Comparison of ENCODE assay signal across 20 mouse cellular contexts in genomic region chr17:26957872-26958271, GRCm38 (mm10).
"Had no signal": no experiment of that assay in that cellular context is flagged by ENCODE, and none has a peak within 500 bp of the region (broad histone marks: within the 10 kb centered on the region; RNA-seq: fewer than 3 reads in every experiment).

No protein-coding gene starts in this region.

- ATAC-seq: intestine, embryonic 15.5 days; midbrain, embryonic 15.5 days had no signal

- H3K27ac ChIP-seq: intestine, embryonic 15.5 days; kidney, embryonic 15.5 days; limb, embryonic 12.5 days; limb, embryonic 15.5 days; midbrain, embryonic 12.5 days; midbrain, embryonic 15.5 days; neural tube, embryonic 12.5 days; neural tube, embryonic 15.5 days had no signal

- H3K27me3 ChIP-seq: intestine, embryonic 15.5 days; kidney, embryonic 15.5 days; limb, embryonic 12.5 days; limb, embryonic 15.5 days; midbrain, embryonic 12.5 days; midbrain, embryonic 15.5 days; neural tube, embryonic 15.5 days had no signal

- H3K4me2 ChIP-seq: intestine, embryonic 15.5 days; kidney, embryonic 15.5 days; limb, embryonic 12.5 days; limb, embryonic 15.5 days; midbrain, embryonic 12.5 days; midbrain, embryonic 15.5 days; neural tube, embryonic 12.5 days; neural tube, embryonic 15.5 days had no signal

- H3K9me3 ChIP-seq: intestine, embryonic 15.5 days; kidney, embryonic 15.5 days; limb, embryonic 12.5 days; limb, embryonic 15.5 days; midbrain, embryonic 12.5 days; midbrain, embryonic 15.5 days; neural tube, embryonic 12.5 days; neural tube, embryonic 15.5 days had no signal

- H3K4me3 ChIP-seq: intestine, embryonic 15.5 days; kidney, embryonic 15.5 days; limb, embryonic 12.5 days; limb, embryonic 15.5 days; midbrain, embryonic 12.5 days; midbrain, embryonic 15.5 days; neural tube, embryonic 12.5 days; neural tube, embryonic 15.5 days had no signal

- H3K9ac ChIP-seq: intestine, embryonic 15.5 days; kidney, embryonic 15.5 days; limb, embryonic 12.5 days; limb, embryonic 15.5 days; midbrain, embryonic 12.5 days; midbrain, embryonic 15.5 days; neural tube, embryonic 12.5 days had no signal

- DNase-seq: kidney, adult 11 months; kidney, adult 8-10 months; kidney, postnatal 10 days; kidney, postnatal 36 days; left cerebral cortex, postnatal 4 days; lung, adult 2 months; lung, postnatal 14 days; lung, postnatal 4 days; right cerebral cortex, adult 18-20 months; right cerebral cortex, postnatal 14 days; thymus, adult 18-20 months; thymus, postnatal 36 days had no signal
